In genomic region chr9:67549811-67550501, GRCm38 (mm10) we compare ENCODE assay signal across 9 mouse cellular contexts. TPM values are rescaled to one million over a fixed set of nuclear protein-coding genes. Genes with fewer than 3 reads are reported as not detected.
DNase-seq lines count a peak whose midpoint lies in the region; ATAC-seq and TF ChIP-seq lines count a peak whose summit lies in the region.
"Had no signal": no experiment of that assay in that cellular context is flagged by ENCODE, and none has a peak within 500 bp of the region (broad histone marks: within the 10 kb centered on the region; RNA-seq: fewer than 3 reads in every experiment).

No protein-coding gene starts in this region.

- H3K36me3 ChIP-seq in kidney, adult 2 months (ENCODE audit: control insufficient read depth, insufficient read depth, low read length), result no peaks in the 10 kb centered on the region
- peaks cover 3% of the 10 kb centered on the region for H3K36me3 ChIP-seq in heart, embryonic 16.5 days (ENCODE audit: control insufficient read depth, insufficient read depth)
- no peaks in the 10 kb centered on the region for H3K36me3 ChIP-seq in myocyte (ENCODE audit: control insufficient read depth, insufficient read depth)
- no peaks in the 10 kb centered on the region for H3K36me3 ChIP-seq in liver, embryonic 11.5 days (ENCODE audit: control insufficient read depth, insufficient read depth, low read length)

- no peak overlapping the region for H3K27ac ChIP-seq in kidney, adult 2 months (ENCODE audit: insufficient read depth, low read depth, low read length)
- H3K27ac ChIP-seq in heart, embryonic 16.5 days (ENCODE audit: low read length), result peak overlapping the region; percentile 68
- H3K27ac ChIP-seq in liver, embryonic 11.5 days (ENCODE audit: low read depth, low read length), result no peak overlapping the region

- no peak overlapping the region for H3ac ChIP-seq in myocyte (ENCODE audit: control insufficient read depth, insufficient read length)

- no peak overlapping the region for H3K4me3 ChIP-seq in kidney, adult 2 months (ENCODE audit: insufficient read depth, low read depth, low read length)
- H3K4me3 ChIP-seq in heart, embryonic 16.5 days (ENCODE audit: low read length), result no peak overlapping the region
- H3K4me3 ChIP-seq in myocyte, result no peak overlapping the region
- no peak overlapping the region for H3K4me3 ChIP-seq in liver, embryonic 11.5 days (ENCODE audit: low read depth, low read length)

- TF ChIP-seq POLR2A in kidney, adult 2 months (IDR thresholded peaks at IDR 0.05; ENCODE audit: low read depth, low read length), result no peak
- no peak for TF ChIP-seq POLR2A in myocyte (IDR thresholded peaks at IDR 0.05; ENCODE audit: insufficient read length, low read depth)

- no peaks in the 10 kb centered on the region for H3K27me3 ChIP-seq in kidney, adult 2 months (replicated peaks; ENCODE audit: control insufficient read depth, insufficient read depth, low read length)
- no peaks in the 10 kb centered on the region for H3K27me3 ChIP-seq in heart, embryonic 16.5 days (ENCODE audit: control insufficient read depth, insufficient read depth, low read length)
- H3K27me3 ChIP-seq in myocyte (ENCODE audit: control insufficient read depth, insufficient read depth, insufficient read length), result no peaks in the 10 kb centered on the region
- no peaks in the 10 kb centered on the region for H3K27me3 ChIP-seq in liver, embryonic 11.5 days (replicated peaks; ENCODE audit: control insufficient read depth, insufficient read depth, low read length)

- 0 out of 2 replicates have a peak overlapping the region, but pooled peaks have one; percentile 6 for H3K9ac ChIP-seq in heart, embryonic 16.5 days (ENCODE audit: low read length)
- H3K9ac ChIP-seq in liver, embryonic 11.5 days (ENCODE audit: low read depth, low read length), result no peak overlapping the region

- 0 out of 2 replicates have a peak, but pooled peaks cover 3% of the 10 kb centered on the region for H3K4me1 ChIP-seq in kidney, adult 2 months (ENCODE audit: control insufficient read depth, insufficient read depth, low read length)
- peaks cover 12% of the 10 kb centered on the region for H3K4me1 ChIP-seq in heart, embryonic 16.5 days (ENCODE audit: control insufficient read depth, insufficient read depth, low read length)
- no peaks in the 10 kb centered on the region for H3K4me1 ChIP-seq in liver, embryonic 11.5 days (replicated peaks; ENCODE audit: control insufficient read depth, insufficient read depth, low read length)

- DNase-seq in embryo, embryonic 9.5 days (ENCODE audit: extremely low spot score), result peak; percentile 17
- no peak for DNase-seq in embryo, embryonic 10.5 days (ENCODE audit: low spot score)
- DNase-seq in kidney, postnatal 14 days, result peak; percentile 20
- no peak for DNase-seq in kidney, adult 2 months
- no peak for DNase-seq in liver, embryonic 11.5 days (ENCODE audit: low spot score)
- DNase-seq in thymus, adult 18-20 months, result no peak
- DNase-seq: right cerebral cortex, postnatal 4 days had no signal

- no peak for TF ChIP-seq CTCF in kidney, adult 2 months (conservative IDR thresholded peaks at IDR 0.05; ENCODE audit: insufficient read depth, insufficient read length, low read depth, low read length)

- no peaks in the 10 kb centered on the region for H3K9me3 ChIP-seq in heart, embryonic 16.5 days (replicated peaks; ENCODE audit: control insufficient read depth, low read length)
- no peaks in the 10 kb centered on the region for H3K9me3 ChIP-seq in liver, embryonic 11.5 days (ENCODE audit: control insufficient read depth, low read length)

- H3K79me2 ChIP-seq in myocyte (ENCODE audit: control insufficient read depth, insufficient read depth), result peaks cover 8% of the 10 kb centered on the region

- ATAC-seq in heart, embryonic 16.5 days (replicated peaks; ENCODE audit: extremely low read depth, insufficient read depth, low FRiP score), result peak; percentile 23; the same call in 1 of the 2 replicates
- no peak for ATAC-seq in liver, embryonic 11.5 days (replicated peaks; ENCODE audit: low FRiP score)

- 86% methylated on average over 8 of the region's 8 CpGs for whole genome bisulfite sequencing in kidney, adult 2 months
- 89% methylated on average over 8 of the region's 8 CpGs for WGBS in heart, embryonic 16.5 days
- WGBS in liver, embryonic 11.5 days, result 89% methylated on average over 8 of the region's 8 CpGs

- no peak overlapping the region for H3K4me2 ChIP-seq in heart, embryonic 16.5 days (ENCODE audit: low read depth, low read length)
- peak overlapping the region; percentile 27 for H3K4me2 ChIP-seq in myocyte (ENCODE audit: low read depth)
- H3K4me2 ChIP-seq in liver, embryonic 11.5 days, result no peak overlapping the region

TF ChIP-seq in myocyte, 11 proteins besides CTCF, POLR2A, EP300 and RAD21:
- no peak for TF ChIP-seq POLR2AphosphoS2 (IDR thresholded peaks at IDR 0.05; ENCODE audit: insufficient read length, low read depth)
- TF ChIP-seq REST (IDR thresholded peaks at IDR 0.05; ENCODE audit: insufficient read depth, insufficient read length), result no peak
- no peak for TF ChIP-seq CEBPB (IDR thresholded peaks at IDR 0.05; ENCODE audit: insufficient read depth, poor library complexity, severe bottlenecking)
- no peak for TF ChIP-seq MAX (IDR thresholded peaks at IDR 0.05; ENCODE audit: low read depth)
- TF ChIP-seq E2F4 (IDR thresholded peaks at IDR 0.05; ENCODE audit: insufficient read depth), result no peak
- no peak for TF ChIP-seq TCF12 (IDR thresholded peaks at IDR 0.05; ENCODE audit: insufficient read depth, poor library complexity, severe bottlenecking)
- no peak for TF ChIP-seq MYOD1 (IDR thresholded peaks at IDR 0.05; ENCODE audit: control insufficient read depth in 1 of 3, insufficient read length in 2 of 3, low read depth in 2 of 3)
- no peak for TF ChIP-seq SRF (IDR thresholded peaks at IDR 0.05; ENCODE audit: control insufficient read depth, insufficient read length, low read depth)
- TF ChIP-seq MYOG (IDR thresholded peaks at IDR 0.05; ENCODE audit: control insufficient read depth in 1 of 3, insufficient read depth in 1 of 3, insufficient read length in 2 of 3, low read depth in 2 of 3), result no peak
- no peak for TF ChIP-seq TCF3 (IDR thresholded peaks at IDR 0.05; ENCODE audit: insufficient read length, low read depth)
- no peak for TF ChIP-seq USF1 (IDR thresholded peaks at IDR 0.05; ENCODE audit: low read depth)

RNA-seq across cellular contexts. Expression of gene Tln2, which starts 9.5 kb away (rescaled TPM):
- 113 and 129 TPM in 2 replicates for polyA plus RNA-seq in kidney, adult 2 months (2012; rRNA removed)
- polyA plus RNA-seq in heart, embryonic 16.5 days (2015; fragmentation: Nextera tagmentation; extraction: Ambion mirVana), result 51.5 and 59.3 TPM in 2 replicates
- 28.6 TPM for polyA plus RNA-seq in myocyte (2012; fragmentation: generic; extraction: Trizol)
- 10.2 and 12.7 TPM in 2 replicates for polyA plus RNA-seq in liver, embryonic 11.5 days (2014; fragmentation: Nextera tagmentation; extraction: Ambion mirVana)

Comparison
In these comparisons a context has a peak if more than half of its experiments do, and no peak if none do; other contexts are left out.
1. DNase-seq: peak in embryo, embryonic 9.5 days (single experiment) and kidney, postnatal 14 days (single experiment); none in embryo, embryonic 10.5 days (single experiment), kidney, adult 2 months (single experiment), liver, embryonic 11.5 days (single experiment) and thymus, adult 18-20 months (0 of 2).